Mouse (Mus musculus): ENCODE data around the gene B2m. TPM values are rescaled to one million over a fixed set of nuclear protein-coding genes. Genes with fewer than 3 reads are reported as not detected.

Gene B2m
- total and polyA plus RNA-seq, 3 experiments = 29.6 to 2,007 (median 996) TPM

DNA sequence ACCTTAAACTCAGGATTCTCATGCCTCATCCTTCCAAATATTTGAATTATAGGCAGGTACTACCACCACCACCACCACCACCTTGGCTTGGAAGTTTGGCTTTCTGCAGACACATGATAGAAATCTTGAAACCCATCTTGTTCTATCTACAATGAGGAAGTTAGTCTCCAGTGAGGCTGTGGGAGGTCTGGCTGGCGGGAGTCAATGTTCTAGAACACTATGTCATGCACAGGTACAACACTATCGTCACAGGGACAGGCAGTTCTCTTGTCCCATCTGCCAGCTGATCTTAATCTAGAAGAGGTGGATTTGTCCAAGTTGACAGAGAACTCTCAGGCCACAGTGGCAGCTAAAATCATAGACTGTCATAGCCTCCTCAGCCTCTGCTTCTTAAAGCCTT lies 14.9 kb upstream of the B2m start:
- H3K27me3 ChIP-seq (ENCODE audit: insufficient read depth, low read length) = no peaks in the 10 kb centered on the region

DNA sequence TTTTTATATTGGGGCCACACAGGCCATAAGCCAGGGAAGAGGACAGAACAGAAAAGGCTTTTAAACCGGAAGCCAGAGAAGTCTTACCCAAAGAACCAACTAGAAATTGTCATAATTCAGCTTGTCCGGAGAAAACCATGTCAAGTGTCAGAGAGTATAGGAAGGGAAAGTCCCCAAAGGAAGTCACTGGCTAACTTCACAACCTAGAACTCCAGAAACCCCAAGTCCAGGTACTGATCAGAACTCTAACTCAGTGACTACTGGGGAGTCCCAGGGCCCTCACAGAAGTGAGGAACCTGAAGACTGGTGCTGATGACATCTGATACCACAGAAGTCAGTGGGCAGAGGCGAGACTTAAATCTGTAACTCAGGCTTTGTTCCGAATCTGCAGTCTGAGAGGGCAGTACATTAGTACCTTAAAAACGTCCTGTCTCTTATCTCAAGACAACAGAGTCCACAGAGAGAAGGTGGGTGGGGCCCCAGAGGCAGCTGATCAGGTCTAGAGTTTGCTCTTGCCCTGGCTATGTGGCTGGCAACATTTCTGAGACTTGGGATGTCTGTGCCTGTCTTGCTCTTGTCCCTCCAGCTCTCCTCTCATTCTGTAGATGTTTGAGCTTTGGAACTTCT lies 9.5 kb upstream of the B2m start:
- DNase-seq (ENCODE audit: low spot score) (peak; percentile 63), ATAC-seq (ENCODE audit: extremely low read depth, insufficient number of reproducible peaks, low FRiP score, poor library complexity, severe bottlenecking) (peak; percentile 96)
- Histone ChIP-seq H3K9me3 (replicated peaks) (peaks cover 3% of the 10 kb centered on the region), H3K27me3 (ENCODE audit: insufficient read depth, low read length) (no peaks in the 10 kb centered on the region), H3K36me3 (replicated peaks) (no peaks in the 10 kb centered on the region), H3K4me3 (ENCODE audit: low read depth, low read length) (no peak overlapping the region; the same call in 1 of the 2 replicates), H3K4me1 (ENCODE audit: insufficient read depth, low read depth, low read length) (peaks cover 58% of the 10 kb centered on the region)
- TF ChIP-seq CTCF (IDR thresholded peaks at IDR 0.05; ENCODE audit: low read depth, low read length) = no peak
- peak; percentile 91 for TF ChIP-seq TAL1 (conservative IDR thresholded peaks at IDR 0.05; ENCODE audit: low read depth, low read length)
- TF ChIP-seq POLR2AphosphoS5 (IDR thresholded peaks at IDR 0.05; ENCODE audit: insufficient replicate concordance, low read depth, low read length) = no peak
- no peak for TF ChIP-seq GATA1 (IDR thresholded peaks at IDR 0.05; ENCODE audit: borderline replicate concordance, low read length)

More for the DNA sequence above, 14.9 kb upstream of the B2m start:
- no peaks in the 10 kb centered on the region for H3K36me3 ChIP-seq (replicated peaks)
- ATAC-seq (ENCODE audit: extremely low read depth, insufficient number of reproducible peaks, low FRiP score, poor library complexity, severe bottlenecking) (peak; percentile 52), DNase-seq (ENCODE audit: low spot score) (no peak)
- H3K9me3 ChIP-seq (replicated peaks) = peaks cover 3% of the 10 kb centered on the region
- peaks cover 61% of the 10 kb centered on the region for H3K4me1 ChIP-seq (ENCODE audit: insufficient read depth, low read depth, low read length)
- TF ChIP-seq TAL1 (conservative IDR thresholded peaks at IDR 0.05; ENCODE audit: low read depth, low read length) (no peak), POLR2AphosphoS5 (IDR thresholded peaks at IDR 0.05; ENCODE audit: insufficient replicate concordance, low read depth, low read length) (no peak)
- H3K4me3 ChIP-seq (ENCODE audit: low read depth, low read length) = no peak overlapping the region

DNA sequence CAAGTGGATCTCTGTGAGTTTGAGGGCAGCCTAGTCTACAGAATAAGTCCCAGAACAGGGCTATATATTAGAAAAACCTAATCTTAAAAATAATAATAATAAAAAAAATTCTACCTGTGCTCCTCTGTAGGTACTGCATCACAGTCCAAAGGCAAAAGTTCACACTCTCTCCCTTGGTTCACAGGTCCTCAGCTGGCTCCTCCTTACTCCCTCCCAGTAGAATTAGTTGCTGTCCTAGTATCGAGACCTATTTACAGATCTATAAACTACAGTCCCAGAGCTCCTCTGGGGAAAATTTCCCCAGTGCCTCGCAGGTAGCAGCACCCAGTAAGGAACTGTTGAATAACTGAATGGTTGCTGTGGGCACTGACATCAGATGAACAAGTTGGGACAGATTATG lies 6.7 kb upstream of the B2m start:
- no peak overlapping the region for H3K4me3 ChIP-seq (ENCODE audit: low read depth, low read length)
- TF ChIP-seq CTCF (IDR thresholded peaks at IDR 0.05; ENCODE audit: low read depth, low read length) = no peak
- no peak for TF ChIP-seq POLR2AphosphoS5 (IDR thresholded peaks at IDR 0.05; ENCODE audit: insufficient replicate concordance, low read depth, low read length)
- no peak for TF ChIP-seq GATA1 (IDR thresholded peaks at IDR 0.05; ENCODE audit: borderline replicate concordance, low read length)
- no peak for TF ChIP-seq GATA2 (IDR thresholded peaks at IDR 0.05; ENCODE audit: borderline replicate concordance, low read depth, low read length)
- no peak for TF ChIP-seq TAL1 (conservative IDR thresholded peaks at IDR 0.05; ENCODE audit: low read depth, low read length)
- DNase-seq (ENCODE audit: low spot score) (no peak), ATAC-seq (ENCODE audit: extremely low read depth, insufficient number of reproducible peaks, low FRiP score, poor library complexity, severe bottlenecking) (no peak)
- no peaks in the 10 kb centered on the region for H3K27me3 ChIP-seq (ENCODE audit: insufficient read depth, low read length)
- H3K4me1 ChIP-seq (ENCODE audit: insufficient read depth, low read depth, low read length) = peaks cover 50% of the 10 kb centered on the region
- peaks cover 3% of the 10 kb centered on the region for H3K9me3 ChIP-seq (replicated peaks)
- H3K36me3 ChIP-seq (replicated peaks) = no peaks in the 10 kb centered on the region

DNA sequence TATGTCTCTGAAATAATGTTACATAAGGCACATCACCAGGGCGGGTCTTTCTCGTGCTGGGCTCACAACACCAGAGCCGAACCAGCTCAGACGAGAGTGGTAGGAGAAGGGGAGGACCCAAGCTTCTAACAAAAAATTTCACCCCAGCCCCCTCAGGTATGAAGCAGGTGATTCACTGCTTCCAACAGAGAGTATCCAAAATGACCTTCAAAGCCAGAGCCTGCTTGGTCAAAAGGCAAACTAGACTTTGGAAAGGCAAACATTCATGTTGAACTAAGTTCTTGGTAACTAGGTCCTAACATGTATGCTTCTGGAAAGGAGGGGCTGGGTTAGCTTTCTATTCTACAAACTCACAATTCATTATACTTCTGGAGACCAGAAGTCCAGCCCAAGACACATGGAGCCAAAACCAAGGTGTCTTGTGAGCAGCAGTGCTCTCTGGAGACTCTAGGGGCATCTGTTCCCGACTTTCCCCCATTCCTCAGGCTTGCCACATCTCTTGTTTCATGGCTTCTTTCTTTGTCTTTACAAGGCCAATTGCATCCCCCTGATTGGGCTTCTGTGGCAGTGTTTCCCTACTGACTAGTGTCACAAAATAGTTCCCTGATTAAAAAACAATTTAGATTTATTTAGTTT lies 6.0 kb upstream of the B2m start:
- H3K4me1 ChIP-seq (ENCODE audit: insufficient read depth, low read depth, low read length) = peaks cover 52% of the 10 kb centered on the region
- H3K9me3 ChIP-seq (replicated peaks) = peaks cover 2% of the 10 kb centered on the region
- H3K36me3 ChIP-seq (replicated peaks) = no peaks in the 10 kb centered on the region
- no peak for ATAC-seq (ENCODE audit: extremely low read depth, insufficient number of reproducible peaks, low FRiP score, poor library complexity, severe bottlenecking)
- TF ChIP-seq TAL1 (conservative IDR thresholded peaks at IDR 0.05; ENCODE audit: low read depth, low read length) (no peak), GATA1 (IDR thresholded peaks at IDR 0.05; ENCODE audit: borderline replicate concordance, low read length) (no peak), CTCF (IDR thresholded peaks at IDR 0.05; ENCODE audit: low read depth, low read length) (no peak), GATA2 (IDR thresholded peaks at IDR 0.05; ENCODE audit: borderline replicate concordance, low read depth, low read length) (no peak), POLR2AphosphoS5 (IDR thresholded peaks at IDR 0.05; ENCODE audit: insufficient replicate concordance, low read depth, low read length) (no peak)
- no peaks in the 10 kb centered on the region for H3K27me3 ChIP-seq (ENCODE audit: insufficient read depth, low read length)
- no peak for DNase-seq (ENCODE audit: low spot score)
- no peak overlapping the region for H3K4me3 ChIP-seq (ENCODE audit: low read depth, low read length)

DNA sequence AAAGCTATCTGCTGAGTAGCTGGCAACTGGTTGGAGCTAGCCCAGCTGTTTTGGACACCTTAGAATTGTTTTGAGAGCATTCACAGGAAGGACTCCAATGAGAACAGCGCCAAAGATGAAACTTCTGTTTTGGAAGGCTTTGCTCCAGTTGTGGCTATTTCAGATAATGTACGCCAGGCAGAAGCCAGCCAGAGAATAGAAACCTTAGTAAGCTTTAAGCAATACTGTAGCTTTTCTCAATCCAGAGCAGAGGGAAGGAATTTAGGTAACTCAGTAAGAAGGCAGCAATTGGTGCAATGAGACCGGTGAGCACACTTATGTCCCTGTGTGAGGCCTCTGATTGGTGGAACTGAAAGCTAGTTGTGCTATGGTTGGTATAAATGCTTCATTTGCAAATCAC lies 4.4 kb upstream of the B2m start:
- no peaks in the 10 kb centered on the region for H3K27me3 ChIP-seq (ENCODE audit: insufficient read depth, low read length)
- H3K4me3 ChIP-seq (ENCODE audit: low read depth, low read length) = no peak overlapping the region
- DNase-seq (ENCODE audit: low spot score) (no peak), ATAC-seq (ENCODE audit: extremely low read depth, insufficient number of reproducible peaks, low FRiP score, poor library complexity, severe bottlenecking) (no peak)
- peaks cover 44% of the 10 kb centered on the region for H3K4me1 ChIP-seq (ENCODE audit: insufficient read depth, low read depth, low read length)
- H3K36me3 ChIP-seq (replicated peaks) = no peaks in the 10 kb centered on the region
- no peaks in the 10 kb centered on the region for H3K9me3 ChIP-seq (replicated peaks)
- TF ChIP-seq CTCF (IDR thresholded peaks at IDR 0.05; ENCODE audit: low read depth, low read length) = no peak
- TF ChIP-seq TAL1 (conservative IDR thresholded peaks at IDR 0.05; ENCODE audit: low read depth, low read length) = no peak
- no peak for TF ChIP-seq GATA1 (IDR thresholded peaks at IDR 0.05; ENCODE audit: borderline replicate concordance, low read length)
- no peak for TF ChIP-seq GATA2 (IDR thresholded peaks at IDR 0.05; ENCODE audit: borderline replicate concordance, low read depth, low read length)
- no peak for TF ChIP-seq POLR2AphosphoS5 (IDR thresholded peaks at IDR 0.05; ENCODE audit: insufficient replicate concordance, low read depth, low read length)

DNA sequence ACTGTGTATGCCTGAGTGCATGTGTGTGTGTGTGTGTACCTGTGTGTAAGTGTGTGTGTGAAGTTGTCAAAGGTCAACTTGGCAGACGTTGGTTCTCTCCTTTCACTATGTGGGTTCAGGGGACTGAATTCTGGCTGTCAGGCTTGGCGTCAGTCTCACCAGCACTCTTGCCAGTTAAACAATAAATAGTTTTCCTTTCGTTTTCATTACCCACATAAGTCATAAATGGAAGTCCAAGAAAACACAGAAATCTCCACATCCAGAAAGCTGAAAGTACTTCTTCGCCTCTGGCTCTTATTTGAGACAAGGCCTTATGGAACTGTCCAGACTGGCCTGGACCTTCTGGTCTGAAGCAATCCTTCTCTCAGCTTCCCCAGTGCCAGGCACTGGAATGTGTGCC lies 1.7 kb upstream of the B2m start:
- H3K9me3 ChIP-seq (replicated peaks) = no peaks in the 10 kb centered on the region
- ATAC-seq (ENCODE audit: extremely low read depth, insufficient number of reproducible peaks, low FRiP score, poor library complexity, severe bottlenecking) = no peak
- peaks cover 12% of the 10 kb centered on the region for H3K36me3 ChIP-seq (replicated peaks)
- TF ChIP-seq GATA1 (IDR thresholded peaks at IDR 0.05; ENCODE audit: borderline replicate concordance, low read length) (no peak), GATA2 (IDR thresholded peaks at IDR 0.05; ENCODE audit: borderline replicate concordance, low read depth, low read length) (no peak), TAL1 (conservative IDR thresholded peaks at IDR 0.05; ENCODE audit: low read depth, low read length) (no peak)
- H3K4me3 ChIP-seq (ENCODE audit: low read depth, low read length) = no peak overlapping the region; the same call in 1 of the 2 replicates
- H3K27me3 ChIP-seq (ENCODE audit: insufficient read depth, low read length) = no peaks in the 10 kb centered on the region
- peaks cover 48% of the 10 kb centered on the region for H3K4me1 ChIP-seq (ENCODE audit: insufficient read depth, low read depth, low read length)
- no peak for DNase-seq (ENCODE audit: low spot score)

All from G1E (cell line).